Mouse (Mus musculus) heart, postnatal 36 days (tissue): ENCODE data around the gene Hmces. TPM values are rescaled to one million over a fixed set of nuclear protein-coding genes. Genes with fewer than 3 reads are reported as not detected.

ENCODE experiments used
- microRNA-seq, 2 experiments: library from miRNA; unstranded; fragments of <30 nt; microRNA quantifications; one replicate each; pipeline ENCODE4 v1.2.0; 2021; ENCODE audit warnings: borderline number of aligned reads in 2 of 2
- total RNA-seq, 2 experiments: library from RNA; stranded (reverse); gene quantifications; 2 replicates each; pipeline ENCODE4 v1.2.3; 2021

Gene Hmces
- total RNA-seq, 2 experiments from 2014 or later = 9.5 to 9.9 TPM

Small RNA genes lying within 50 kb of the gene (microRNA-seq; reads per million reads assigned to microRNA genes)
- gene Gm47286 = 0 to 0.67 reads per million in 2 experiments

Other genes starting within 250 kb of the Hmces start
- 1 to 10 TPM; 2.3 to 3.4 TPM for gene Aplf, start 241.7 kb upstream of the Hmces start, total RNA-seq
- 1 to 10 TPM; 1.2 to 1.4 TPM for gene Efcc1, start 183.1 kb upstream of the Hmces start, total RNA-seq
- 1 to 10 TPM in 1 of 2 experiments, under 1 TPM in 1; 0.94 to 1.1 TPM for gene Gp9, start 135.9 kb upstream of the Hmces start, total RNA-seq
- gene Rab43, start 101.8 kb upstream of the Hmces start, total RNA-seq = 10 to 100 TPM; 10.7 to 11.1 TPM
- gene Gm45140, start 78.1 kb upstream of the Hmces start, total RNA-seq = 1 to 10 TPM in 1 of 2 experiments, under 1 TPM in 1; 0.79 to 2.0 TPM
- 10 to 100 TPM; 18.7 to 18.9 TPM for gene Isy1, start 75.1 kb upstream of the Hmces start, total RNA-seq
- gene Cnbp, start 62.8 kb upstream of the Hmces start, total RNA-seq = 100 to 1,000 TPM; 303 to 349 TPM
- 10 to 100 TPM; 41.6 to 42.2 TPM for gene Copg1, start 26.1 kb upstream of the Hmces start, total RNA-seq
- 1 to 10 TPM; 1.9 to 2.7 TPM for gene H1fx, start 67.7 kb downstream of the Hmces start, total RNA-seq
- 100 to 1,000 TPM; 253 to 304 TPM for gene Rab7, start 131.3 kb downstream of the Hmces start, total RNA-seq
- gene Rpn1, start 170.5 kb downstream of the Hmces start, total RNA-seq = 100 to 1,000 TPM in 1 of 2 experiments, 10 to 100 TPM in 1; 95.1 to 102 TPM